Mouse (Mus musculus): ENCODE results near the gene Tma7. TPM values are rescaled to one million over a fixed set of nuclear protein-coding genes. Genes with fewer than 3 reads are reported as not detected.

Gene Tma7
- total and polyA plus RNA-seq, 3 experiments = 366 to 400 TPM; not detected in 1

DNA sequence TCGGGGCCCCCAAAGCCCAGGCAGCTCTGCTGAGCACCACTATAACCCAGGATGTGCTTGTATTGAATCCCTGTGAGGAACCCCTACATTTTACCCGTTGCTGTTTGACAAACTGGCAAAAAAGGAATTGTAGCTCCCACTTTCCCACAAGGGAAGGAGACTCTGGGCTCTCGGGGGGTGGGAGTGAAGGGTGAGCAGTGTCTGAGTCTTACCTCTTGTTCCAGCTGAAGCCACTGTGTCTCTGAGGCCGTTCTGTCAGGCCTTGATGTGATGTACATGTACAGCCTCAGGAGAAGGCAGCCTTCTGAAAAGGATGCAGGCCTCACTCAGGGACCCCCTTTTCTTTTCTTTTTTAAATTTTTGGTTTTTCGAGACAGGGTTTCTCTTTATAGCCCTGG lies 21.5 kb downstream of the Tma7 start:
- H3K36me3 ChIP-seq (ENCODE audit: control insufficient read depth in 1 of 2, insufficient read depth in 2 of 2, low read length in 2 of 2) = peaks cover 0 to 18% of the 10 kb centered on the region in 2 experiments; a peak in 3 of 4 replicates

DNA sequence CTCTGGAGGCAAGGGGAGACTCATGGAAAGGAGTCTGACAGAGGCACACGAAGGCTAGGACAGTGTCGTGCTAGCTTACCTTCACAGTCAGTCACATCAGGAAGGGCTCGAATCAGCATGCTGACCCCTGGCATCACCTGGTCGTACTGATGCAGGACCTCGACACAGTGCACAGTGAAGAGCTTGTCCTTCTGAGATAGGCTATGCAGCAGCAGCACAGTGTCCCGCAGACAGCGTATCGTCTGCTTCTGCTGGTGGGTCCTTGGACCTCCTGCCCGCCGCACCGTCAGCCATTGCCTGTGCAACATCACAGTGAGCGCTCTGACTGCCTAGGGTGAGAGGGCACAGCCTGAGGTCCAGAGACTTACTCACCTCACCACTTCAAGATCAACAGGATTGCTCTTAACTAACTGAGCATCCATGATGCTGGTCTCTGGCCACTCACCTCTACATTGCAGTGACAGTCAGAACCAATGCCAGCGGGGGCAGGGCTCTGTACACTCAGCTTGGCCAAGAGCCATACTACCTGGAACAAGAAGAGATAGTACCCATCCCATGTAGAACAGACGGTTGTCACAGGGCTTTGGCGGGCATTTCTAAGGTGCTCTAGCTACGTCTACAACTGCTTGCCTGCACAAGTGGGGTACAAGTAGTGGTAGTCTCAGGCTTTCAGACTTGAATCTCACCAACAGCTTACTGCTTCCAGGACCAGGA lies 22.0 kb downstream of the Tma7 start:
- no peaks in the 10 kb centered on the region for H3K27me3 ChIP-seq (ENCODE audit: control insufficient read depth in 1 of 2, insufficient read depth in 2 of 2, low read length in 2 of 2)
- peaks cover 3 to 27% of the 10 kb centered on the region in 2 experiments for H3K4me1 ChIP-seq (ENCODE audit: control insufficient read depth in 1 of 2, insufficient read depth in 2 of 2, low read length in 2 of 2)
- no peak for DNase-seq (ENCODE audit: low read depth, low spot score)
- no peak overlapping the region for H3K27ac ChIP-seq (ENCODE audit: control insufficient read depth, low read depth, low read length)
- H3K36me3 ChIP-seq (ENCODE audit: control insufficient read depth in 1 of 2, insufficient read depth in 2 of 2, low read length in 2 of 2) = peaks cover 0 to 22% of the 10 kb centered on the region in 2 experiments; a peak in 2 of 4 replicates
- no peak overlapping the region for H3K4me3 ChIP-seq (ENCODE audit: control insufficient read depth in 1 of 2, insufficient read depth in 1 of 2, low read depth in 2 of 2, low read length in 2 of 2)
- H3K9ac ChIP-seq (ENCODE audit: control insufficient read depth, low read depth, low read length, poor library complexity, severe bottlenecking) = no peak overlapping the region
- peaks cover 2% of the 10 kb centered on the region for H3K79me2 ChIP-seq (ENCODE audit: control insufficient read depth, insufficient read depth, low read length, poor library complexity)
- TF ChIP-seq KAT2A (conservative IDR thresholded peaks at IDR 0.05; ENCODE audit: low read depth, low read length) (no peak), MEF2A (IDR thresholded peaks at IDR 0.05; ENCODE audit: extremely low read depth, insufficient replicate concordance, low read depth, low read length, poor library complexity, severe bottlenecking) (no peak)
- no peaks in the 10 kb centered on the region for H3K9me3 ChIP-seq (replicated peaks; ENCODE audit: insufficient read depth, low read length)

More for the DNA sequence above, 21.5 kb downstream of the Tma7 start:
- H3K4me3 ChIP-seq (ENCODE audit: control insufficient read depth in 1 of 2, insufficient read depth in 1 of 2, low read depth in 2 of 2, low read length in 2 of 2) = no peak overlapping the region
- peaks cover 2% of the 10 kb centered on the region for H3K79me2 ChIP-seq (ENCODE audit: control insufficient read depth, insufficient read depth, low read length, poor library complexity)
- H3K4me1 ChIP-seq (ENCODE audit: control insufficient read depth in 1 of 2, insufficient read depth in 2 of 2, low read length in 2 of 2) = peaks cover 3 to 22% of the 10 kb centered on the region in 2 experiments
- H3K27me3 ChIP-seq (ENCODE audit: control insufficient read depth in 1 of 2, insufficient read depth in 2 of 2, low read length in 2 of 2) = no peaks in the 10 kb centered on the region
- H3K9me3 ChIP-seq (replicated peaks; ENCODE audit: insufficient read depth, low read length) = no peaks in the 10 kb centered on the region
- no peak for TF ChIP-seq POLR2AphosphoS2 (IDR thresholded peaks at IDR 0.05; ENCODE audit: low read length)
- no peak for TF ChIP-seq ZNF384 (IDR thresholded peaks at IDR 0.05; ENCODE audit: low read depth, low read length)
- TF ChIP-seq MXI1 (IDR thresholded peaks at IDR 0.05; ENCODE audit: low read depth, low read length) = no peak
- TF ChIP-seq TAL1 (IDR thresholded peaks at IDR 0.05; ENCODE audit: low read length) = no peak
- no peak for TF ChIP-seq E2F4 (IDR thresholded peaks at IDR 0.05; ENCODE audit: borderline replicate concordance, low read depth, low read length)
- TF ChIP-seq MEF2A (IDR thresholded peaks at IDR 0.05; ENCODE audit: extremely low read depth, insufficient replicate concordance, low read depth, low read length, poor library complexity, severe bottlenecking) = no peak
- TF ChIP-seq CHD2 (IDR thresholded peaks at IDR 0.05; ENCODE audit: low read length) = no peak
- no peak for TF ChIP-seq ETS1 (IDR thresholded peaks at IDR 0.05; ENCODE audit: low read depth, low read length)
- no peak for TF ChIP-seq SIN3A (IDR thresholded peaks at IDR 0.05; ENCODE audit: low read length)
- no peak for TF ChIP-seq ZC3H11A (IDR thresholded peaks at IDR 0.05; ENCODE audit: low read depth, low read length)
- no peak for TF ChIP-seq GABPA (IDR thresholded peaks at IDR 0.05; ENCODE audit: low read depth, low read length)
- TF ChIP-seq USF1 (IDR thresholded peaks at IDR 0.05; ENCODE audit: low read depth, low read length) = no peak
- no peak for TF ChIP-seq HCFC1 (IDR thresholded peaks at IDR 0.05; ENCODE audit: low read depth, low read length)
- TF ChIP-seq MYC (IDR thresholded peaks at IDR 0.05; ENCODE audit: low read depth, low read length) = no peak
- no peak for TF ChIP-seq UBTF (IDR thresholded peaks at IDR 0.05; ENCODE audit: borderline replicate concordance, insufficient read depth, low read depth, low read length)
- TF ChIP-seq ZKSCAN1 (IDR thresholded peaks at IDR 0.05; ENCODE audit: low read depth, low read length) = no peak
- TF ChIP-seq MAFK (IDR thresholded peaks at IDR 0.05; ENCODE audit: borderline replicate concordance, low read depth, low read length) = no peak
- no peak for TF ChIP-seq POLR2AphosphoS5 (IDR thresholded peaks at IDR 0.05; ENCODE audit: borderline replicate concordance, low read depth, low read length)
- TF ChIP-seq EP300 (IDR thresholded peaks at IDR 0.05; ENCODE audit: low read depth in 1 of 2, low read length in 2 of 2) = no peak
- DNase-seq (ENCODE audit: low read depth, low spot score) = no peak
- no peak overlapping the region for H3K27ac ChIP-seq (ENCODE audit: control insufficient read depth, low read depth, low read length)
- H3K9ac ChIP-seq (ENCODE audit: control insufficient read depth, low read depth, low read length, poor library complexity, severe bottlenecking) = no peak overlapping the region

Data from MEL (cell line).